Mouse (Mus musculus): Measurements from ENCODE around the gene Pign.

Pign gene

GRCm38 (mm10) chr1:105556078-105556477 lies 107.4 kb downstream of the Pign start:
- DNase-seq = no peak

- DNase-seq = no peak
Observed at GRCm38 (mm10) chr1:105555192-105555718, 108.2 kb downstream of the Pign start.

- DNase-seq = no peak
Observed at GRCm38 (mm10) chr1:105553130-105553529, 110.3 kb downstream of the Pign start.

GRCm38 (mm10) chr1:105550163-105550562 lies 113.3 kb downstream of the Pign start:
- DNase-seq = no peak

- no peak for DNase-seq
Observed at GRCm38 (mm10) chr1:105549648-105550047, 113.8 kb downstream of the Pign start.

- DNase-seq = no peak
Observed at GRCm38 (mm10) chr1:105543051-105543450, 120.4 kb downstream of the Pign start.

GRCm38 (mm10) chr1:105523768-105524167 lies 139.7 kb downstream of the Pign start:
- no peak for DNase-seq

GRCm38 (mm10) chr1:105522321-105522720 lies 141.2 kb downstream of the Pign start:
- no peak for DNase-seq

- no peak for DNase-seq
Observed at GRCm38 (mm10) chr1:105518101-105518500, 145.4 kb downstream of the Pign start.

GRCm38 (mm10) chr1:105507116-105507515 lies 156.4 kb downstream of the Pign start:
- no peak for DNase-seq

- no peak for DNase-seq
Observed at GRCm38 (mm10) chr1:105492626-105493025, 170.9 kb downstream of the Pign start.

- no peak for DNase-seq
Observed at GRCm38 (mm10) chr1:105489456-105489855, 174.0 kb downstream of the Pign start.

GRCm38 (mm10) chr1:105487037-105487436 lies 176.4 kb downstream of the Pign start:
- no peak for DNase-seq
